Mouse (Mus musculus) brain, embryonic 14.5 days (tissue): ENCODE data around the gene Rnf24. TPM values are rescaled to one million over a fixed set of nuclear protein-coding genes. Genes with fewer than 3 reads are reported as not detected.

Source experiments
- DNase-seq: peaks from one replicate; pipeline ENCODE4 v3.0.0-alpha.2; 2011; ENCODE audit warnings: low read depth
- CTCF ChIP-seq: fragments of 200-500 bp; IDR thresholded peaks from 2 replicates; pipeline ENCODE4 v1.5.1; 2012; ENCODE audit warnings: inconsistent platforms, mild to moderate bottlenecking, moderate library complexity, borderline replicate concordance; ENCODE audit not compliant: insufficient read depth, insufficient read length; ENCODE audit errors: extremely low read depth
- POLR2A ChIP-seq: fragments of 200-500 bp; IDR thresholded peaks from 2 replicates; pipeline ENCODE4 v1.6.1; 2012; ENCODE audit warnings: mild to moderate bottlenecking, inconsistent platforms, borderline replicate concordance; ENCODE audit not compliant: poor library complexity, insufficient read depth, insufficient read length, severe bottlenecking; ENCODE audit errors: extremely low read depth
- polyA plus RNA-seq: library from polyadenylated mRNA; depleted of rRNA; stranded (reverse); fragments of >200 nt; gene quantifications from 2 replicates; pipeline ENCODE4 v1.2.3, GENCODE M21; 2012; rRNA removed

Rnf24 gene
- polyA plus RNA-seq, 1 experiment: 41.0 TPM

DNA sequence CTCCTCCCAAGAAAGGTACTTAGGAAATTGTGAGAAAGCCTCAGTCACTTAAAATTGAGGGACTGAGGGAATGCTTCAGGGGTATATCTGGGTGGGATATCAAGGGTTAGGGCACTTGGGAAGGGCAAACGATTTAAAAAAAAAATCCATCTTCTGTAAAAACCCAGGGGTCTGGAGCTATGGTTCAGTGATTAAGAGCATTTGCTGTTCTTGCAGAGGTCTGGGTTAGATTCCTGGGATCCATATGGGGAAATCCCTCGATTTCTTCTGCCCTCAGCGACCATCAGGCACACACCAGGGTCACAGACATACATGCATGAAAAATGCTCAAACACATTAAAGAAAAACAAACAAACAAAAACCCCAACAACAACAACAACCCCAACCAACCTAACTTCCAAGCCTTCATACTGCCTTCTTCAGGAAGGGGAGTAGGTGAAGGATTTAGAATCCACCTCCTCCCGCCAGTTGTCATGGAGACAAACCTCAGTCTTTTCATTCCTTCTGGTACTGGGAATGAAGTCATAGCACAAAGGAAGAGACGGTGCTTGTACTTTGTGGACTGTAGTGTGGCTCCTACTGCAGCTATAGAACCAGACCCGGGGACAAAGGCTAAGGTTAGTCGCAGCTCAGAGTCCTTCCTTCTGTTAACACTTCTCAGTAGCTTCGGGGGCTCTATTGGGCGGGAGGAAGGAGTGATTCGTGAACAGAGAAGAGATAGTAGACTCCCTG lies 91.0 kb downstream of the Rnf24 start:
- DNase-seq: no peak
- no peak for TF ChIP-seq POLR2A
- no peak for TF ChIP-seq CTCF

DNA sequence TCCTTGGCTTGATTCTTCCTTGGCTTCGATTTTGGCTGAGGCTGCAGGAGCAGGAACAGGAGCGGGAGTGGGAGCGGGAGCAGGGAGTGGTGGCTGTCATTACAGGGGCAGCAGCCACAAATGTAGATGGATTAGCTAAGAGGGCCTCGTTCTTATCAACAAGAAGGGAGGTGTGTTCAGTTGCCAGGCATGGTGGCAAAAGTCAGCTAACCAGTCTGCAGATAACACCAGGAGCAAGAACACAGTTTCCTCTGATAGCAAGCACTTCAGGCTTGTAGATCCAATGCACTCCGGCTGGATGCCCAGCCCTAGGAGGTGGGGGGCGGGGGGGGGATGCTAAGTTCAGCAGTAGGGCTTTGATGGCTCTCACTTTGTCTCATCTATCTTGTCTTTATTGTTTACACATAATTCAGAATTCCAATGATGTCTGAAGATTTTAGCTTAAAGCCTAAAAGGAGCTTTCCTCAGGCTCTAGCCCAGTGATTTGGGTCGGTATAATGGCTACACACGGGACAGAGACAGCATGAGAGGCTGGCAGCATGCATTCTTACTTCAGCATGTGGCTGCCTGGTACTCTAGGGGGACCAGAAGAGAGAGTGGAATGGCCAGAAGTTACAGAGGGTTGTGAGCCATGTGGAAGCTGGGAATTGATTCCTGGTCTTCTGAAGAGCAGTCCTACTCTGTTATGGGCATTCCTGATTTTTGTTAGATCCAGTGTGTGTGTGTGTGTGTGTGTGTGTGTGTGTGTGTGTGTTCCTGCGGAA lies 92.0 kb downstream of the Rnf24 start:
- DNase-seq: no peak

DNA sequence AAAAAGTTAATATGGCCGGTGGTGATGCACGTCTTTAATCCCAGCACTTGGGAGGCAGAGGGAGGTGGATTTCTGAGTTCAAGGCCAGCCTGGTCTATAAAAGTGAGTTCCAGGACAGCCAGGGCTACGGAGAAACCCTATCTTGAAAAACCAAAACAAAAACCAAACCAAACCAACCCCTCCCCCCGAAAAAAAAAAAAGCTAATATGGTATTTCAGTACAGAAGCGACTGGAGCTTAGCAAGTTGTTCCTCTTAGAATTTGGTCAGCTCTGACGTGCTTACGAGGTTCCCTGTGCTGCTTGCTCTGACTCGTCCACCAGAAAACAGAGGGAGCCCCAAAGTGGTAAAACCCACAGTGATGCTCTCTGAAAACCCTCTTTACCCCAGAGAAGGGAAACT lies 94.0 kb downstream of the Rnf24 start:
- TF ChIP-seq POLR2A (no peak), CTCF (no peak)
- DNase-seq: no peak

More for the DNA sequence above, 92.0 kb downstream of the Rnf24 start:
- TF ChIP-seq CTCF: no peak
- TF ChIP-seq POLR2A: no peak

DNA sequence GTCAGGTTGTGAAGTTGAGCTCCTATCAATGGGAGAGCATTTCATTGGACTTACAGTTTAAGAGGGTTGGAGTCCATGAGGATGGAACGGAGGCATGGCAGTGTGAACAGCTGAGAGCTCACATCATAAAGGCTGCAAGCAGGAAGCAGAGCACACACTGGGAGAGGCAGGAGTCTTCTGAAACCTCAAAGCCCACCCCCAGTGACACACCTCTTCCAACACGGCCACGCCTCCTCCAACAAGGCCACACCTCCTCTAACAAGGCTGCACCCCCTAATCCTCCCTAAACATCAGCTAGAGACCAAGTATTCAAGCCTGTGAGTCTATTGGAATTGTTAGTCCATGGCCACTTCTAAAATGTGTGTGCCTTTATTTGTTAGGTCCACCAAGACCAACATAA lies 97.0 kb downstream of the Rnf24 start:
- TF ChIP-seq POLR2A (no peak), CTCF (no peak)
- no peak for DNase-seq

DNA sequence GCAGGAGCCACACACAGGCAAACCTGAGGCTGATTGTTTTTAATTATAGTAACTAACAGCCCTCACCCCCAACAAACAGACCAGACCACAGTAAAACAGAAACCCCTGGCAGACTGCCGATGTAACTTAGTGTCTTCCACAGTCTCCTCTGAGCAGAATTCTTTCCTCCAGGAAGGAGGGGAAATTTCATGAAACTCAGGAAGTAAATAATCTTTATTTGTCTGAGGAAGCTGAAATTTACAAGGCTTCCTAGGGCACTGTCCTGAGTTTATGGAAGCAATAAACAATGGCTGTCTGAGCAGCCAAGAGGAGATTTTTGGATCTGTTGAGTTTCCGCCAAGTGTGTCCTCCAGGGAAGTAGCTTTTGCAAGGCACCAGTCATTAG lies 98.4 kb downstream of the Rnf24 start:
- TF ChIP-seq POLR2A (no peak), CTCF (no peak)
- peak; percentile 1 for DNase-seq

DNA sequence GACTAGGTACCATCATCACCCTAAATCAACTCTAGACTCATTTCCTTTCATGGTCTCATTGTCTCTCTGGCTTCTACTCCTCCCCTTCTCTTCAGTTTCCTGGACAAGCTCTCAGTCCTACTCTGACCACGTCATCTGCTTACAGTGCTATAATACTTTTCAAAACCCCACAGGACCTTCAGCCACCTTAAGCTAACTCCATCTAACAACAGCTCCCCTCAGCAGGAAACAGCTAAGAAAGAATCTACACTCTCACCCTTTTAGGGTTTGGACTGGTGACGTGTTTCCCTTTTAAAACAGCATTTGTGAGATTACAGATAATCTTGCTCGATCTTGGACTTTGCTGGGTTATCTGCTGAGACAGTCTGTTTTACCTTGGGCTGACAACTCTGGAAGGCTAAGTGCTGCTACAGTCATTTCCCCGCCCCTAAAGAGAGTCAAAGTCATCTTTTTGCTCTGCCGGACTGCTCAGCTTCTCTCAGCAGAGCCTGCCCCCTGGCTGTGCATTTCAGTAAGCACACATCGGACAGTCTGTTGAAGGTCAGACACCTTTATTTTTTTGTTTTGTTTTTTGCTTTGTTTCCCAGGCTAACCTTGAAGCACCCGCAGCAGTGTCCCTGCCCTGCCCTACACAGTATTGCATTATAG lies 98.9 kb downstream of the Rnf24 start:
- peak; percentile 64 for DNase-seq

More for the DNA sequence above, 98.9 kb downstream of the Rnf24 start:
- TF ChIP-seq POLR2A: no peak
- TF ChIP-seq CTCF: peak; percentile 71

Other genes starting within 250 kb of the Rnf24 start
- gene Hspa12b, start 225.6 kb downstream of the Rnf24 start, polyA plus RNA-seq: 8.6 and 10.1 TPM in 2 replicates
- not detected in 2 replicates for gene Gm11037, start 219.4 kb downstream of the Rnf24 start, polyA plus RNA-seq
- gene 1700037H04Rik, start 192.8 kb downstream of the Rnf24 start, polyA plus RNA-seq: 113 and 118 TPM in 2 replicates
- gene Cenpb, start 172.8 kb downstream of the Rnf24 start, polyA plus RNA-seq: 71.2 and 89.3 TPM in 2 replicates
- 41.4 and 54.8 TPM in 2 replicates for gene Cdc25b, start 165.9 kb downstream of the Rnf24 start, polyA plus RNA-seq
- 35.4 and 36.4 TPM in 2 replicates for gene Spef1, start 165.6 kb downstream of the Rnf24 start, polyA plus RNA-seq
- 34.9 and 45.3 TPM in 2 replicates for gene Ap5s1, start 145.8 kb downstream of the Rnf24 start, polyA plus RNA-seq
- 9.3 and 10.4 TPM in 2 replicates for gene Mavs, start 118.8 kb downstream of the Rnf24 start, polyA plus RNA-seq
- gene Pank2, start 90.4 kb downstream of the Rnf24 start, polyA plus RNA-seq: 32.1 and 36.3 TPM in 2 replicates
- gene Smox, start 138.6 kb upstream of the Rnf24 start, polyA plus RNA-seq: 58.3 and 69.6 TPM in 2 replicates
- gene Adra1d, start 209.4 kb upstream of the Rnf24 start, polyA plus RNA-seq: 0.26 and 0.48 TPM in 2 replicates